Mouse (Mus musculus): Measurements from ENCODE around the gene Enah.

Gene Enah

GRCm38 (mm10) chr1:182019926-182020801 lies at the start of gene Enah:
Gene Enah (minus strand): TSS chr1:182019990.
- in situ Hi-C loops (cut with MseI, MboI): no loop called here

DNA sequence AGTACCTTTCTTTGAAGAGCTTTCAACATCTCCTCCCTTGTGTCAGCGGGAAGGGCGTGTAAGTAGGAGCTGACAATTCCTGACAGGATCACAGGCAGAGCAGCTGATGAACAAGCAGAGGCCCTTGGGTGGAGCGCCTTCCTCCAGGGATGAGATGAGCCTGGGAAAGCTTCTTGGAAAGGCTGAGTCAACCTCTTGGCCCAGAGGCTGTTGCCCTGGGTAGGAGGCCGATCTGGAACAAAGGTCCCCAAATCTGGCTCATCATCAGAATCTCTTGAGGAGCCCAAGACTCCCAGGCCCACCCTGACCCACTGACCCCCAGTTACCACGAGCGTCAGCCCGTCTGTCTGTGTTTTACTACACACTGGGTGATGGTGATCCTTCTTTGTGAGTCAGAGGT lies 48.3 kb upstream of the Enah start:
- in situ Hi-C loops (cut with MseI, MboI): no loop called here

- in situ Hi-C loops (cut with MseI, MboI): no loop called here
These were observed 47.0 kb upstream of the Enah start for GRCm38 (mm10) chr1:182066527-182067465.

GRCm38 (mm10) chr1:182063716-182064115 lies 43.9 kb upstream of the Enah start:
- in situ Hi-C loops (cut with MseI, MboI): no loop called here

GRCm38 (mm10) chr1:182062801-182063200 lies 43.0 kb upstream of the Enah start:
- in situ Hi-C loops (cut with MseI, MboI): no loop called here

GRCm38 (mm10) chr1:182061203-182061602 lies 41.4 kb upstream of the Enah start:
- in situ Hi-C loops (cut with MseI, MboI): no loop called here

DNA sequence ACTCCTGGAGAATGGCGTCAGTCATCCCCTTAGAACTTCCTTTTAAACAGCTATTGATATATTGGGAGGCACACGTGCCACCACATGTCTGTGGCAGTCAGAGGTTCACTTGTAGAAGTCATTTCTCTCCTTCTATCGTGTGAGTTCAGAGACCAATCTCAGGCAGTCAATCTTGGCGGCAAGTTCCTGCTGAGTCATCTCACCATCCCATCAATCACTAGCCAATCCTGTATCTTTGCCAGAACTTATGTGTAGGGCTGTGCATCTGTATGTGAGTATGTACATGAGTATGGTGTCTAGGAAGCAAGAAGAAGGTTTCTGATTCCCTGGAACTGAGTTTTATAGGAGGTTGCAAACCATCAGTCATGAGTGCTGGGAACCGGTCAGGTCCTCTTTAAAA lies 40.0 kb upstream of the Enah start:
- in situ Hi-C loops (cut with MseI, MboI): no loop called here

DNA sequence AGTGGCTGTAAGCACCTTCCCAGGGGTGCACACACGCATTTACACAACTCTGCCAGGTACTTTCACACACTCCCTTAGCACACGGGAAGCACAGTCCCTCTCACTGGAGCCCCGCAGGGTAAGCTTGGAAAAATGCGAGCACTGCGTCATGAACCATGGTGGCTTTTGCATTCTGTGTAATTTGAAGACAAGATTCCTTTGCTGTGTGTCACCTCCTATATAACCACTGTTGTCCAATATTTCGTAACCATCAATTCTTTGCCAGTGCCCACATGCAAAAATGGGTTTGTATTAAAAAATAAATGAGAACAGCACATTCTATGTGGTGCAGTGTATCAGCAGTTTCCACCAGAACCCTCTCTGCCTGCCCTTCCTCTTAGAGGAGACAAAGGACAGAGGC lies 38.2 kb upstream of the Enah start:
- in situ Hi-C loops (cut with MseI, MboI): no loop called here

- in situ Hi-C loops (cut with MseI, MboI): no loop called here
These were observed 35.3 kb upstream of the Enah start for GRCm38 (mm10) chr1:182055122-182055521.

- in situ Hi-C loops (cut with MseI, MboI): no loop called here
These were observed 34.9 kb upstream of the Enah start for GRCm38 (mm10) chr1:182054651-182055050.

DNA sequence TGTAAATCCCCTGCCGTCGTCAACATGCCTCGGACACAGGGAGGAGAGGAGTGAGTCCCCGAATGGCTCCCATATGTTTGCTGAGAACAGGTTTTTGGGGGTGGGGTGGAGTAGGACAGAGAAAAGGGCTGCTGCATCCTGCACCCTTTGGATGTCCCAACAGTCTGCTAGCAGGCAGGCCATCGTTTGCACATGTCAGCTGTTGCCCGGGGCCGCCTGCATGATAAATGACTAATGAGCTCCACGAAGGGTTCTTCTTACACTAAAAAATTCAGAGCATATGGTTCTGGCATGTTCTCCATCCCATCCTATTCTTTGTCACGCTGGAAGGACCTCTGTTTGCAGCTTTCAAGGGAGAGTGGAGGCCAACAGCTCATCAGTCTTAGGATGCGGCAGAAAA lies 33.2 kb upstream of the Enah start:
- in situ Hi-C loops (cut with MseI, MboI): no loop called here

DNA sequence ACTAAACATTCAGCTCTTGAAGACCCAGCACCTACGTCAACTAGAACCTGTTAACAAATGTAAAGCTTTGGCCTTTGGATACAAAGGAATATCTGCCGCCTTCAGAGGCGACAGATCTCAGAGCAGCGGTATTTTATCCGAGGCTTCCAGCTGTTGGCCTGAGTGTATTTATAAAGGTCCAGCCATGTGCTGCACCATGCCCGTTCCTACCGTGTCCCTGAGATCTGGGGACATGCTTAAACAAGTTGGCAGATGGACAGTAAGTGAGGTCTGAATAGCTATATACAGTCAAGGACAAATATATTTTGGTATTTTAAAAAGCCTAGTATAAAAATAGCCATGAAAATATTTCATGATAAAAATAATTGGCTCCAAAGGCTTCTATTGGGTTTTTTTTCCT lies 32.6 kb upstream of the Enah start:
- in situ Hi-C loops (cut with MseI, MboI): no loop called here

GRCm38 (mm10) chr1:182049813-182050212 lies 30.0 kb upstream of the Enah start:
- in situ Hi-C loops (cut with MseI, MboI): no loop called here

- in situ Hi-C loops (cut with MseI, MboI): no loop called here
These were observed 28.3 kb upstream of the Enah start for GRCm38 (mm10) chr1:182048101-182048500.

DNA sequence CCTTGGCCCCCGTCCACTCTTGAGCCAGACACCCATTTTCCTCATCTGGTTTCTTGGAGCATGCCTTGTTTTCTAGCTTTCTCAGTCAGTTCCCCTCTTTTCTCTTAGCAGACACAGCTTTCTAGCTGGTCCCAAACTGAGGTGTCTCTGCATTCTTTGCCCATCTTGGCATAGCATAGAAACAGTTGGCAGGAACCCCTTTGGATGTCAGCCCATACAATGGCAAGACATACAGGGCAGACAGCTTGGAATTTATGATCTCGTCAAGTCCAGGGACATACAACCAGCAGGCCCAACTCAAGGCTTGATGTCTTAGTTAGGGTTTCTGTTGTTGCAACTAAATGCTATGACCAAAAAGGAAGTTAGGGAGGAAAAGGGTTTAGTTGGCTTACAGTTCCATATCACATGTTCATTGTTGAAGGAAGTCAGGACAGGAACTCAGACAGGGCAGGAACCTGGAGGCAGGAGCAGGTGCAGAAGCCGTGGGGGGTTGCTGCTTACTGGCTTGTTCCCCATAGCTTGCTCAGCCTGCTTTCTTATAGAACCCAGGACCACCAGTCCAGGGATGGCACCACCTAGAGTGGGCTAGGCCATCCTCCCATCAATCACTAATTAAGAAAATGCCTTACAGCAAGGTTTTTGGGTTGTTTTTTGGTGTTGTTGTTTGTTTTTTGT lies 27.4 kb upstream of the Enah start:
- in situ Hi-C loops (cut with MseI, MboI): no loop called here

DNA sequence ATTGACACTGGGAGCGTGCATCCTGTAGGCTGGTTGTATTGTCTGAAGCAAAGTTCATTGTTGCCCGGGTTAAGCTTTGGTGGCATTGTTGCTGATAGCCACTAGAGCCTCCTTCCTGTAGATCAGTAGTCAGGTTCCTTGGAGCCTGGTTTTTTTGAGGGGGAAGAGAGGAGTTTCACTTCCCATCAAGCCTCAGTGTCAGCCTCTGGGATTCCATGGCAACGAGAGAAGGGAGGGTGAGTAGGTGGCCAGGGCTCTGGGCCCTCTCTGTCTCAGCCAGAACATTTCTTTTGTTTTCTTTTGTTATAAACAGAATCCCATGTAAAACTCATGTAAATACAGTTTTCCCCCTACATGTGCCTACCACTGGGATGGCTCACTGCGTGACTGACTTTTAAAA lies 25.4 kb upstream of the Enah start:
- in situ Hi-C loops (cut with MseI, MboI): no loop called here

- in situ Hi-C loops (cut with MseI, MboI): no loop called here
These were observed 20.7 kb upstream of the Enah start for GRCm38 (mm10) chr1:182040538-182040937.

GRCm38 (mm10) chr1:182031757-182032156 lies 12.0 kb upstream of the Enah start:
- in situ Hi-C loops (cut with MseI, MboI): no loop called here

DNA sequence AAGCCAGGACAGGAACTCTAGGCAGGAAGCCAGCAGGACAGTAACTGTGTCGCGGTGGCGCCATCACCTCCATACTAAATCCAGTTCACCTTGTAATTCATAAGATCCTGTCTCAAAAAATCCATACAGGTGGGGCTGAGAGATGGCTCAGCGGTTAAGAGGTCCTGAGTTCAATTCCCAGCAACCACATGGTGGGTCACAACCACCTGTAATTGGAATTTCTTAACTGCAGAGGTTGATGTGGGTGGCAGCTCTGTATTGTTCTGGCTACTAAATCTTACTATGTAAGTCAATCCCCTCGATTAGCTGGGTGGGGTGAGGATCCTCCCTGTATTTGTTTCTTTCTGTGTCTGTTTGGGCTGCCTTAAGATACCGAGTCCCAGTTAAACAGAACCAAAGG lies 11.3 kb upstream of the Enah start:
- in situ Hi-C loops (cut with MseI, MboI): no loop called here

DNA sequence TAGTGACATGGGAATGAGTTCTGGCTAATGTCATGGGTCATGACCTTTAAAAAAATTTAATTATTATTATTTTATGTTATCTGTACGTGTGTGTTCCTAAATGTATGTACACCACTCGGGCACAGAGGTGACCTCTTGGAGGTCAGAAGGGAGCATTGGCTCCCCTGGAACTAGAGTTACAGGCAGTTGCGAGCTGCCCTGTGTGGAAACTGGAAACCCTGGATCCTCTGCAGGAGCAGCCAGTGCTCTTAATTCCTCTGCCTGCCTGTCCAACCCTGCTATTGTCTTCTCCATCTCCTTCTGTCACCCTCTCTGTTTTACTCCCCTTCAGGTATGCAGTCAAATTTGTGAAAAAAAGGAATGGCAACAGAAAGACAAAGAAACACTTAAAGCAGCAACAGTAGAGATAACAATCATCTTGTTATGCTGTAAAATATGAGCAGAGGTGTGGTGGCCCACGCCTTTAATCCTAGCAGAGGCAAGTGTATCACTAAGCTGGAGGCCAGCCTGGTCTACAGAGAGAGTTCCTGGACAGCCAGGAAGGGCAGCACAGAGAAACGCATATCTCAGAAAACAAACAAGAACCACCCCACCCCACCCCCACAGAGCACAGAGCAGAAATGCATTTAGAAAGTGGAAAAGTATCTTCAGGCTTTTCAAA lies 10.3 kb upstream of the Enah start:
- in situ Hi-C loops (cut with MseI, MboI): no loop called here
